Mouse (Mus musculus) embryonic fibroblast, embryonic 13.5 days (primary cell): ENCODE results near the gene 4930524J08Rik. TPM values are rescaled to one million over a fixed set of nuclear protein-coding genes. Genes with fewer than 3 reads are reported as not detected.

Experiments
- H3K27ac ChIP-seq: 2 replicates; pipeline ENCODE4 v1.5.1; 2012; ENCODE audit warnings: low read length, control low read depth, inconsistent platforms; ENCODE audit not compliant: insufficient read depth
- H3K4me1 ChIP-seq: 2 replicates; pipeline ENCODE4 v1.6.1; 2011; ENCODE audit warnings: low read length; ENCODE audit not compliant: control insufficient read depth, insufficient read depth
- H3K4me3 ChIP-seq: 2 replicates; pipeline ENCODE4 v1.5.1; 2011; ENCODE audit warnings: mild to moderate bottlenecking, control low read depth, low read length; ENCODE audit not compliant: insufficient read depth
- CTCF ChIP-seq: IDR thresholded peaks from 2 replicates; pipeline ENCODE4 v1.5.1; 2011; ENCODE audit warnings: mild to moderate bottlenecking, control low read depth, low read length, moderate library complexity, borderline replicate concordance; ENCODE audit not compliant: insufficient read depth
- POLR2A ChIP-seq: IDR thresholded peaks from 2 replicates; pipeline ENCODE4 v1.6.1; 2011; ENCODE audit warnings: low read depth, mild to moderate bottlenecking, control low read depth, low read length, moderate library complexity
- polyA plus RNA-seq: library from polyadenylated mRNA; stranded (reverse); fragments of >200 nt; gene quantifications from 2 replicates; pipeline ENCODE4 v1.2.4, GENCODE M21; 2011; ENCODE audit warnings: low read depth; ENCODE audit not compliant: missing spikeins, insufficient read length

The 4930524J08Rik gene
- polyA plus RNA-seq, 1 experiment, result 2.4 TPM

DNA sequence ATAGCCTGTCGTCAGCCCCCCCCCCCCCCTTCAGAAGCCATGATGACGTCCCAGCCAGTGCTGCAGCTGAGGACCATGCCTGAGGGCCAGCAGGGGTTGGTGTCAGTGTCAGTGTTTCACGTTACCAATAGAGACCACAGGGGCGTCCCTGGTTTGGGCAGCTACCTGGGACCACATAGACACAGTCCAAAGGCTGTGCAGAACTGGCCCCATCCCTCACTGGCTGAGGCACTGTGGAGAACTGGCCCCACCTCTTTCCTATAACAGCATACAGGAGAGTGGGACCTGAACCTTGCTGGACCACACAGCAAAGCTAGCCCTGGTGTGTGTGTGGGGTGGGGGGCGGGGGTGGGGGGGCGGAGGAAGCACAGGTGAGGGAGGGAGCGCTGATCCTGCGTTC, 21.6 kb downstream of the 4930524J08Rik start:
- no peak for TF ChIP-seq CTCF
- no peak for TF ChIP-seq POLR2A
- Histone ChIP-seq H3K27ac (no peak overlapping the region), H3K4me1 (no peaks in the 10 kb centered on the region), H3K4me3 (no peak overlapping the region)

DNA sequence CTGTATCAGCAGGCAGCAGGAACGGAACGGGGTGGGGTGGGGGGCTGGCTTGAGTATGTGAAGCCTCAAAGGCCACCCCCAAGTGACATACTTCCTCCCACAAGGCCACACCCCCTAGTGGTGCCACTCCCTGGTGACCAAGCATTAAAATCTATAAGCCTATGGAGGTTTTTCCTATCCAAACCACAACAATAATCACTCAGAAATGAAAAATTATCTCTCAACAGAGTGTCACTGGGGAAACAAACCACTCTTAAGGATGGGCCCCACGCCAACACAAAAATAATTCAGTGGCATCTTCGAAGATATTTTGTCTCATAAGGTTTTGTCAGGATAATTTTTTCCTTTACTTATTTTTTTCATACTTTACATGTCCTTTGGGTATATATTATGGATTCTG, 25.0 kb downstream of the 4930524J08Rik start:
- TF ChIP-seq POLR2A (no peak), CTCF (no peak)
- H3K4me3 ChIP-seq, result no peak overlapping the region
- no peaks in the 10 kb centered on the region for H3K4me1 ChIP-seq
- no peak overlapping the region for H3K27ac ChIP-seq

DNA sequence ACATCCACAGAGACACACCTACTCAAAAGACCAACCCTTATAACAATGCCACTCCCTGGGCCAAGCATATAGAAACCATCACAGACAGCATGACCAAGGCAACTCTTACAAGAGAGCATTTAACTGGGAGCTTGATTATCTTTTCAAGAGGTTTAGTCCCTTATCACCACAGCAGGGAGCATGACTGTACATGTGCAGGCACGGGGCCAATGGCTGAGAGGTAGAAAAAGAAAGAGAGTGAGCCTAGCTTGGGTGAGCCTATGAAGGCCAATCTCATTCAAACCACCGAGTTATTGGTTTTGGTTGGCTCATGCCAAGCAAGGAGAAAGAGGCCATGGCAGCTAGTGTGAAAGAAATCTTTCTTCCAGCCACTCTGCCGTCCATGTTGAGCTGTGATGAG, 26.6 kb downstream of the 4930524J08Rik start:
- H3K4me3 ChIP-seq, result no peak overlapping the region
- no peak for TF ChIP-seq CTCF
- TF ChIP-seq POLR2A, result no peak
- H3K27ac ChIP-seq, result no peak overlapping the region
- H3K4me1 ChIP-seq, result no peaks in the 10 kb centered on the region

DNA sequence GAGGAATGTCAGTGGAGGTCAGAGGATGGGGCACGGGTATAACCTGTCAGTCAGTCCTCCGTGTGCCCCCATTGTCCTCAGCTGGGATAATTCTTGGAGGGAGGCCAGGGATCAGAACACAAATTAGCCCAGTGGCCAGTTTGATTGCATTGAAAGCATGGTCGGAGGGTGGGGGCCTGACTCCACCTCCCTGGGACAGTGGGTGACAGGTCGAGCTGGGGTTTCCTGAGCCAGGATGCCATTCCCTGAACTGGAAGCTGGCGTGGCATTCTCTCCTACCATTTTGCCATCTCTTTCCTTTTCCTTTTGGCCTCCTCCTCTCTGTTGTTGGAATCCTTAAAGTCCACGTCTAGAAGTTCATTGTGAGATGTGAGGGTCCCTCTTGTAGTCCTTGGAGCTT, 27.0 kb downstream of the 4930524J08Rik start:
- H3K4me1 ChIP-seq, result no peaks in the 10 kb centered on the region
- H3K27ac ChIP-seq, result no peak overlapping the region
- H3K4me3 ChIP-seq, result no peak overlapping the region
- TF ChIP-seq POLR2A (no peak), CTCF (no peak)

DNA sequence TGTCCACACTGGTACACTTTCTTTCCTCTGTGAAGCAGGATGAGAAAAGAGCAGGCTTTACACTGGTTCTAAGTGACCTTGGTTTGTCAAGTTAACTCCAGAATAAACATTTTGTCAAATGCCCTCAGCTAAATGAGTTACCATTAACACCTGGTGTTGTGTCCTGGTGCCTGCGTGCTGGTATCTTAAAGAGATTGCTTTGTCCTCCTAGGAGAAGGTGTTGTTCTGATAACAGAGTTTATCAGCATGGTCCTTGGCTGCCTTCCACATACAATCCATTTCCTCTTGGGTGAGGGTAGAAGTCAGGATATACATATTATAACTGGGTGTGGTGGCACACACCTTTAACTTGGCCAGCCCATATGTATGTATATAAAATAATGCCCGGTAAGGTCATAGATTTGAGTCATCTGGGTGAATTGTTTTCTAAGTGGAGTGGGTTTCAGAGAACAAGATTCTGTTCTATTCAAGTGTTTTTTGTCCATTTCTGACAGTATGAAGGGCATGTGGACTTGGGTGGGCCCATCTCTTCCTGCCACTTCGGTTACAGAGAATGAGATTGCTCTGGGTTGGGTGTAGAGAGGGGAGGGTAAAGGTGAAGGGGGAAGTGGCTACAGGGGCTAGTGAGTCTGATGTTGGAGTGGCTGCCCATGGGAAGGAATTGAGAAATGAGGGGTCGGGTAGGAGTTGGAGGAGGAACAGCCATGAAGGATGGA, 27.6 kb downstream of the 4930524J08Rik start:
- Histone ChIP-seq H3K4me1 (no peaks in the 10 kb centered on the region), H3K27ac (no peak overlapping the region), H3K4me3 (no peak overlapping the region)
- TF ChIP-seq CTCF (no peak), POLR2A (no peak)

DNA sequence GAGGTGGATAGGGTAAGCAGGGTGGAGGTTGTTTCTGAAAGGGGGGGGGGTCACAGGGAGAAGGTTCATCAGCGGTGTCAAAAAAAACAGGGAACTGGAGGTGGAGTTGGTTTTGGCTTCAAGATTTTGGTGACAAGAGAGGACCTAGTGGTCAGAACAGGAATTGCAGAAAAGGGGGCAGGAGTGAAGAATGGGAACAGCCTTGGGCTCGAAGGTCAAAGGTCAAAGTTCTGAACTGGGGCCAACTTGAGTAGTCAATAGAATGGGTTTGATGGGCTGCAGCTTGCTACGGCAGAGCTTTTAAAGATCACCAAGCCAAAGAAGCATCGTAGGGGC, 28.1 kb downstream of the 4930524J08Rik start:
- H3K4me1 ChIP-seq, result no peaks in the 10 kb centered on the region
- H3K27ac ChIP-seq, result no peak overlapping the region
- H3K4me3 ChIP-seq, result no peak overlapping the region
- no peak for TF ChIP-seq CTCF
- no peak for TF ChIP-seq POLR2A

DNA sequence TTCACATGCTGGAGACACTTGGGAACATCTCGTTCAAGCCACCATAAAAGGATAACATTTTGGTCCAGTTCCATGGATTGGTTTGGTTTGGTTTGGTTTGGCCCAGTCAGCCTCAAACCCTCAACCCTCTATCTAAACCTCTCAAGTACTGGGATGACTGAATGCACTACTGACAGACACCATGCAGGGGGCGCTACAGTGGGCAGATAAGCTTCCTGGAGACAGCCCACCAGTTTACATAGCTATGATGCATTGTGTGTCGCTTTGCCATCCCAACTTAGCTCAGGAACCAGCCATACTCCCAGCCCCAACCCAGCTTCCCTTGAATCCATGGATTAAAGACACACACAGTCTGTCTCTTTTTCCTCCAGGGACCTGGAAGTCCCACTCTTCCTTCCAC, 29.6 kb downstream of the 4930524J08Rik start:
- TF ChIP-seq CTCF (no peak), POLR2A (no peak)
- no peak overlapping the region for H3K4me3 ChIP-seq
- H3K27ac ChIP-seq, result no peak overlapping the region
- no peaks in the 10 kb centered on the region for H3K4me1 ChIP-seq

DNA sequence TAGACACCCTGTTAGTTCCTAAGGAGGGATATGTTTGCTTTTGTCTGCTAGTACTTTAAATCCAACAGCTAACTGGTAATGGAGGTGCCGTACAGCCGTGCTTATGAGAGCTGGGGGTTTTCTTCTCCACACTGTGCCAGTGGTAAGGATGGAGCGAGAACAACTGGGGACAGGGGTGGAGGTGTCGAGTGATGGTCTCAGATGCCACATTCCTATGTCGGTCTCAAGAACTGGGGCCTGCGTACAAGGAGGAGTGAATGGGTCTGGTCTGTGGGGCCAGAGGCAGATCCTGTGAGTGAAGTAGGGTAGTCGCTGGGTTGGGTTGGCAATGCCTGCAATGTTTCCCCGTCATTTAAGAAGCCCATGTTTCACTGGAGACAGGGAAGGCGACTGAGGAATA, 33.7 kb downstream of the 4930524J08Rik start:
- H3K4me1 ChIP-seq, result no peaks in the 10 kb centered on the region
- TF ChIP-seq CTCF, result no peak
- TF ChIP-seq POLR2A, result no peak
- H3K27ac ChIP-seq, result no peak overlapping the region

DNA sequence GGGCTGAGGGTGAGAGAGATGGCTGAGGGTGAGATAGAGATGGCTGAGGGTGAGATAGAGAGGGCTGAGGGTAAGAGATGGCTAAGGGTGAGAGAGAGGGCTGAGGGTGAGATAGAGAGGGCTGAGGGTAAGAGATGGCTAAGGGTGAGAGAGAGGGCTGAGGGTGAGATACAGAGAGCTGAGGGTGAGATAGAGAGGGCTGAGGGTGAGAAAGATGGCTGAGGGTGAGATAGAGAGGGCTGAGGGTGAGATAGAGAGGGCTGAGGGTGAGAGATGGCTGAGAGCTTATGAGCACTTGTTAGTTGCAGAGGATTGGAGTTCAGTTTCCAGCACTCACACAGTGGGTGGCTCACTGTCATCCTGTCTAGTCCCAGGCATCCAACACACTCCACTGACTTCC, 41.2 kb downstream of the 4930524J08Rik start:
- TF ChIP-seq POLR2A (no peak), CTCF (no peak)

More for the DNA sequence above, 33.7 kb downstream of the 4930524J08Rik start:
- H3K4me3 ChIP-seq, result no peak overlapping the region

DNA sequence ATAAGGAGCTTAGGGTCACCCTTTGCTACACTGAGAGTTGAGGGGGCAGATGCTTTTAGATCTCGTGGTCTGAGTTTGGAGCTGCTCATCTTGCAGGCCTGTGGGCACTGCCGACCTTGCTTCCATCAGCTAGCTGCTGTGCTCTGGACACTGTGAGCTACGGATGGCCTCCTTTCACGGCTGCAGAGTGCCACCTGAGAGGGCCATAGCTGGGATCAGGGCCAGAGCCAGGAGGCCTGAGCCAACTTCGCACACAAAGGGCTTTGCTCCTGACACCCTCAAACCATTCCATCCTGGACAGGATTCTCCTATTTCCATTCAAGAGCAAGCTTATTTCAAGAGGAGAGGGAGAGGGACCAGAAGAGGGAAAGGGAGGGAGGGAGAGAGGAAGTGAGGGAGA, 45.5 kb downstream of the 4930524J08Rik start:
- H3K4me1 ChIP-seq, result no peaks in the 10 kb centered on the region
- TF ChIP-seq POLR2A, result no peak
- no peak for TF ChIP-seq CTCF
- H3K4me3 ChIP-seq, result no peak overlapping the region
- H3K27ac ChIP-seq, result no peak overlapping the region

More for the DNA sequence above, 41.2 kb downstream of the 4930524J08Rik start:
- H3K27ac ChIP-seq, result no peak overlapping the region
- no peak overlapping the region for H3K4me3 ChIP-seq
- no peaks in the 10 kb centered on the region for H3K4me1 ChIP-seq

DNA sequence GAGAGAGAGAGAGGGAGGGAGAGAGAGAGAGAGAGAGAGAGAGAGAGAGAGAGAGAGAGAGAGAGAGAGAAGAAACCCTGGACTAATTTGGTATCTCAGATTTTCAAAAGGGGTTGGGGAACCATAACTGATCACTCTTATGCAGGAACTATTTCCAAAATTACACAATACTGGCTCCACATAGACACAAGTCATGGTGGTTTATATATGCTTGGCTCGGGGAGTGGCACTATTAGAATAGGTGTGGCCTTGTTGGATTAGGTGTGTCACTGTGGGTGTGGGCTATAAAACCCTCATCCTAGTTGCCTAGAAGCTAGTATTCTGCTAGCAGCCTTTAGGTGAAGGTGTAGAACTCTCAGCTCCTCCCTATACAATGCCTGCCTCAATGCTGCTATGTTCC, 46.0 kb downstream of the 4930524J08Rik start:
- Histone ChIP-seq H3K4me1 (no peaks in the 10 kb centered on the region), H3K27ac (no peak overlapping the region), H3K4me3 (no peak overlapping the region)
- no peak for TF ChIP-seq CTCF

Other genes starting within 250 kb of the 4930524J08Rik start
- gene Rasgef1b, start 250.0 kb upstream of the 4930524J08Rik start, polyA plus RNA-seq, result 1.3 and 2.1 TPM in 2 replicates
- gene Vamp9, start 72.8 kb upstream of the 4930524J08Rik start, polyA plus RNA-seq, result not detected in 2 replicates
- gene Hnrnpd, start 123 bp upstream of the 4930524J08Rik start, polyA plus RNA-seq, result 295 and 380 TPM in 2 replicates
- gene Hnrnpdl, start 60.6 kb downstream of the 4930524J08Rik start, polyA plus RNA-seq, result 155 and 231 TPM in 2 replicates
- 20.1 and 23.7 TPM in 2 replicates for gene Enoph1, start 60.9 kb downstream of the 4930524J08Rik start, polyA plus RNA-seq
- not detected in 2 replicates for gene Tmem150c, start 180.7 kb downstream of the 4930524J08Rik start, polyA plus RNA-seq